In genomic region chr5:144948422-144948821, GRCm38 (mm10) we compare ENCODE assay signal across 26 mouse cellular contexts. TPM values are rescaled to one million over a fixed set of nuclear protein-coding genes. Genes with fewer than 3 reads are reported as not detected.
DNase-seq lines count a peak whose midpoint lies in the region; ATAC-seq and TF ChIP-seq lines count a peak whose summit lies in the region.
"Had no signal": no experiment of that assay in that cellular context is flagged by ENCODE, and none has a peak within 500 bp of the region (broad histone marks: within the 10 kb centered on the region; RNA-seq: fewer than 3 reads in every experiment).

No protein-coding gene starts in this region.

- H3K4me3 ChIP-seq in gastrocnemius, adult 2 months: no peak overlapping the region
- no peak overlapping the region for H3K4me3 ChIP-seq in liver, adult 2 months (ENCODE audit: insufficient read depth, low read depth, low read length)
- no peak overlapping the region for H3K4me3 ChIP-seq in liver, embryonic 11.5 days (ENCODE audit: low read depth, low read length)
- no peak overlapping the region for H3K4me3 ChIP-seq in stomach, postnatal 0 days (ENCODE audit: low read depth, low read length)
- H3K4me3 ChIP-seq: embryonic facial prominence, embryonic 13.5 days; erythroblast, embryonic 14.5 days; forebrain, embryonic 12.5 days; hindbrain, embryonic 15.5 days; left cerebral cortex, adult 2 months; liver, embryonic 13.5 days; midbrain, embryonic 12.5 days had no signal

- no peak overlapping the region for H3K4me2 ChIP-seq in liver, embryonic 11.5 days
- H3K4me2 ChIP-seq in stomach, postnatal 0 days (replicated peaks; ENCODE audit: low read depth): peak overlapping the region; percentile 39
- H3K4me2 ChIP-seq: embryonic facial prominence, embryonic 13.5 days; forebrain, embryonic 12.5 days; heart, embryonic 11.5 days; hindbrain, embryonic 15.5 days; liver, embryonic 13.5 days; midbrain, embryonic 12.5 days had no signal

- no peak overlapping the region for H3K9ac ChIP-seq in liver, adult 2 months (ENCODE audit: low read depth, low read length)
- H3K9ac ChIP-seq in liver, embryonic 11.5 days (ENCODE audit: low read depth, low read length): no peak overlapping the region
- peak overlapping the region; percentile 48 for H3K9ac ChIP-seq in stomach, postnatal 0 days (ENCODE audit: low read length)
- H3K9ac ChIP-seq: embryonic facial prominence, embryonic 13.5 days; forebrain, embryonic 12.5 days; hindbrain, embryonic 15.5 days; liver, embryonic 13.5 days; midbrain, embryonic 12.5 days had no signal

- no peaks in the 10 kb centered on the region for H3K36me3 ChIP-seq in liver, adult 2 months (ENCODE audit: control insufficient read depth, insufficient read depth, low read length)
- H3K36me3 ChIP-seq in liver, embryonic 11.5 days (ENCODE audit: control insufficient read depth, insufficient read depth, low read length): no peaks in the 10 kb centered on the region
- H3K36me3 ChIP-seq in stomach, postnatal 0 days (ENCODE audit: control insufficient read depth, insufficient read depth, low read length): no peaks in the 10 kb centered on the region
- H3K36me3 ChIP-seq: embryonic facial prominence, embryonic 13.5 days; forebrain, embryonic 12.5 days; hindbrain, embryonic 15.5 days; liver, embryonic 13.5 days; midbrain, embryonic 12.5 days had no signal

- WGBS in liver, adult 2 months: 58% methylated on average over 11 of the region's 11 CpGs
- WGBS in liver, embryonic 11.5 days: 65% methylated on average over 11 of the region's 11 CpGs
- 19% methylated on average over 11 of the region's 11 CpGs for WGBS in stomach, postnatal 0 days

- TF ChIP-seq POLR2A in liver, adult 2 months (IDR thresholded peaks at IDR 0.05; ENCODE audit: extremely low read depth, insufficient read depth, low read length): no peak

- TF ChIP-seq CTCF in gastrocnemius, adult 2 months (IDR thresholded peaks at IDR 0.05): no peak
- no peak for TF ChIP-seq CTCF in liver, adult 2 months (IDR thresholded peaks at IDR 0.05; ENCODE audit: low read depth, low read length)
- TF ChIP-seq CTCF in stomach, postnatal 0 days (IDR thresholded peaks at IDR 0.05; ENCODE audit: low read depth): no peak

- no peaks in the 10 kb centered on the region for H3K9me3 ChIP-seq in liver, embryonic 11.5 days (ENCODE audit: control insufficient read depth, low read length)
- no peaks in the 10 kb centered on the region for H3K9me3 ChIP-seq in stomach, postnatal 0 days (ENCODE audit: control insufficient read depth, low read length)
- H3K9me3 ChIP-seq: embryonic facial prominence, embryonic 13.5 days; forebrain, embryonic 12.5 days; hindbrain, embryonic 15.5 days; liver, embryonic 13.5 days; midbrain, embryonic 12.5 days had no signal

- TF ChIP-seq EP300 in stomach, postnatal 0 days (optimal IDR thresholded peaks at IDR 0.05): no peak

- no peaks in the 10 kb centered on the region for H3K27me3 ChIP-seq in liver, adult 2 months (ENCODE audit: control insufficient read depth, insufficient read depth, low read length)
- H3K27me3 ChIP-seq in liver, embryonic 11.5 days (replicated peaks; ENCODE audit: control insufficient read depth, insufficient read depth, low read length): no peaks in the 10 kb centered on the region
- no peaks in the 10 kb centered on the region for H3K27me3 ChIP-seq in stomach, postnatal 0 days (ENCODE audit: control insufficient read depth, insufficient read depth, low read length)
- H3K27me3 ChIP-seq: embryonic facial prominence, embryonic 13.5 days; forebrain, embryonic 12.5 days; hindbrain, embryonic 15.5 days; liver, embryonic 13.5 days; midbrain, embryonic 12.5 days had no signal

- intact Hi-C loops in gastrocnemius, adult 2 months (cut with DNase I): loop anchor here (1.0 to 5.0 kb wide), 3 partner anchors 16 to 40 kb away; partner anchors contain the start of gene Smurf1

- H3K4me1 ChIP-seq in liver, adult 2 months (ENCODE audit: control insufficient read depth, insufficient read depth, low read length): peaks cover 42% of the 10 kb centered on the region
- 0 out of 2 replicates have a peak, but pooled peaks cover 3% of the 10 kb centered on the region for H3K4me1 ChIP-seq in liver, embryonic 11.5 days (replicated peaks; ENCODE audit: control insufficient read depth, insufficient read depth, low read length)
- H3K4me1 ChIP-seq in stomach, postnatal 0 days (replicated peaks; ENCODE audit: control insufficient read depth, insufficient read depth): peaks cover 13% of the 10 kb centered on the region
- H3K4me1 ChIP-seq: liver, embryonic 13.5 days had no signal

- H3K27ac ChIP-seq in gastrocnemius, adult 2 months: peak overlapping the region; percentile 67
- H3K27ac ChIP-seq in liver, adult 2 months (replicated peaks; ENCODE audit: insufficient read depth, low read depth, low read length): peak overlapping the region; percentile 15; the same call in 1 of the 2 replicates
- no peak overlapping the region for H3K27ac ChIP-seq in liver, embryonic 11.5 days (ENCODE audit: low read depth, low read length)
- H3K27ac ChIP-seq in stomach, postnatal 0 days (replicated peaks): peak overlapping the region; percentile 78
- H3K27ac ChIP-seq: embryonic facial prominence, embryonic 13.5 days; forebrain, embryonic 12.5 days; hindbrain, embryonic 15.5 days; left cerebral cortex, adult 2 months; liver, embryonic 13.5 days; midbrain, embryonic 12.5 days had no signal

- no peak for DNase-seq in gastrocnemius, adult 2 months
- no peak for DNase-seq in gastrocnemius, postnatal 4 days (ENCODE audit: low spot score in 2 of 2)
- no peak for DNase-seq in liver, adult 2 months (ENCODE audit: extremely low read depth, low read depth, low spot score)
- DNase-seq in liver, embryonic 11.5 days (ENCODE audit: low spot score): no peak
- peak; percentile 46 for DNase-seq in lung, postnatal 10 days
- no peak for DNase-seq in lung, postnatal 36 days
- DNase-seq in stomach, postnatal 0 days (ENCODE audit: low spot score): peak; percentile 54
- DNase-seq in frontal cortex, postnatal 10 days (ENCODE audit: low spot score in 2 of 2): no peak
- DNase-seq: adrenal gland, postnatal 10 days; cerebellum, adult 18-20 months; cerebellum, postnatal 14 days; kidney, adult 11 months; left cerebral cortex, postnatal 4 days; liver, embryonic 13.5 days; right cerebral cortex, postnatal 14 days; spleen, adult 18-20 months; thymus, adult 18-20 months; thymus, postnatal 36 days had no signal

- no peak for ATAC-seq in liver, embryonic 11.5 days (replicated peaks; ENCODE audit: low FRiP score)
- peak; percentile 80 for ATAC-seq in stomach, postnatal 0 days (ENCODE audit: low FRiP score, low TSS enrichment)
- ATAC-seq: activated CD4-positive, CD25-positive, alpha-beta regulatory T cell, adult 4 months had no signal

- peaks cover 14% of the 10 kb centered on the region; the same call in 1 of the 2 replicates for H3K79me2 ChIP-seq in liver, adult 2 months (ENCODE audit: control insufficient read depth, insufficient read depth, low read length)

RNA-seq across cellular contexts. Expression of gene Smurf1, which starts 17.2 kb away (rescaled TPM):
- 10 to 100 TPM in 1 of 2 experiments, 1 to 10 TPM in 1; 9.3 to 16.8 TPM for total RNA-seq in gastrocnemius, adult 2 months (2021)
- 10 to 100 TPM; 24.7 to 27.0 TPM for total RNA-seq in gastrocnemius, postnatal 4 days (2021)
- total RNA-seq in liver, adult 2 months (2014; rRNA removed): 5.2 and 6.0 TPM in 2 replicates
- 6.7 and 8.6 TPM in 2 replicates for polyA plus RNA-seq in liver, adult 2 months (2012; rRNA removed)
- polyA plus RNA-seq in liver, embryonic 11.5 days (2014; fragmentation: Nextera tagmentation; extraction: Ambion mirVana): 8.6 and 9.2 TPM in 2 replicates
- polyA plus RNA-seq in stomach, postnatal 0 days (2015; fragmentation: Nextera tagmentation; extraction: Ambion mirVana): 11.2 and 11.6 TPM in 2 replicates

Comparison
In these comparisons a context has a peak if more than half of its experiments do, and no peak if none do; other contexts are left out.
1. DNase-seq: peak in lung, postnatal 10 days (single experiment) and stomach, postnatal 0 days (single experiment); none in gastrocnemius, adult 2 months (single experiment), gastrocnemius, postnatal 4 days (0 of 2), liver, adult 2 months (single experiment), liver, embryonic 11.5 days (single experiment), lung, postnatal 36 days (single experiment) and frontal cortex, postnatal 10 days (0 of 2).